Mouse (Mus musculus) MEL (cell line): ENCODE results near the gene Il9r. TPM values are rescaled to one million over a fixed set of nuclear protein-coding genes. Genes with fewer than 3 reads are reported as not detected.

Experiments
- DNase-seq: peaks from one replicate; pipeline ENCODE4 v3.0.0; 2011; ENCODE audit warnings: low read depth, low spot score
- H3K27ac ChIP-seq: 2 replicates; pipeline ENCODE4 v1.5.1; 2012; ENCODE audit warnings: low read depth, mild to moderate bottlenecking, control low read depth, low read length, moderate library complexity; ENCODE audit not compliant: control insufficient read depth
- H3K27me3 ChIP-seq, 2 experiments: fragments of 150-350 bp in 1 of 2; sonication (generic) in 1 of 2; 2 replicates each; pipeline ENCODE4 v1.6.1; 2012; ENCODE audit warnings: low read length in 2 of 2, mild to moderate bottlenecking in 2 of 2, improper control_type of control experiment in 1 of 2, moderate library complexity in 1 of 2; ENCODE audit not compliant: insufficient read depth in 2 of 2, control insufficient read depth in 1 of 2
- H3K36me3 ChIP-seq, 2 experiments: 2 replicates each; pipeline ENCODE4 v1.6.1; 2012 to 2014; ENCODE audit warnings: low read length in 2 of 2, improper control_type of control experiment in 1 of 2, inconsistent platforms in 1 of 2, mild to moderate bottlenecking in 1 of 2; ENCODE audit not compliant: insufficient read depth in 2 of 2, control insufficient read depth in 1 of 2
- H3K4me1 ChIP-seq, 2 experiments: fragments of 150-350 bp in 1 of 2; sonication (generic) in 1 of 2; 2 replicates each; pipeline ENCODE4 v1.6.1; 2012; ENCODE audit warnings: low read length in 2 of 2, improper control_type of control experiment in 1 of 2, mild to moderate bottlenecking in 1 of 2; ENCODE audit not compliant: insufficient read depth in 2 of 2, control insufficient read depth in 1 of 2
- H3K4me3 ChIP-seq, 2 experiments: fragments of 150-350 bp in 1 of 2; sonication (generic) in 1 of 2; 2 replicates each; pipeline ENCODE4 v1.5.1; 2012; ENCODE audit warnings: low read depth in 2 of 2, low read length in 2 of 2, mild to moderate bottlenecking in 2 of 2, moderate library complexity in 2 of 2, control low read depth in 1 of 2, improper control_type of control experiment in 1 of 2; ENCODE audit not compliant: control insufficient read depth in 1 of 2, insufficient read depth in 1 of 2
- H3K79me2 ChIP-seq: 2 replicates; pipeline ENCODE4 v1.6.1; 2012; ENCODE audit warnings: mild to moderate bottlenecking, low read length, moderate library complexity; ENCODE audit not compliant: control insufficient read depth, poor library complexity, insufficient read depth
- H3K9ac ChIP-seq: 2 replicates; pipeline ENCODE4 v1.6.1; 2012; ENCODE audit warnings: low read depth, mild to moderate bottlenecking, control low read depth, low read length, moderate library complexity; ENCODE audit not compliant: control insufficient read depth, poor library complexity, severe bottlenecking
- H3K9me3 ChIP-seq: fragments of 150-350 bp; sonication (generic); replicated peaks from 2 replicates; pipeline ENCODE4 v1.6.1; 2012; ENCODE audit warnings: mild to moderate bottlenecking, low read length, improper control_type of control experiment, moderate library complexity; ENCODE audit not compliant: insufficient read depth
- BHLHE40 ChIP-seq: IDR thresholded peaks from 2 replicates; pipeline ENCODE4 v1.6.1; 2012; ENCODE audit warnings: low read depth, mild to moderate bottlenecking, inconsistent platforms, low read length, improper control_type of control experiment, borderline replicate concordance
- CHD2 ChIP-seq: IDR thresholded peaks from 2 replicates; pipeline ENCODE4 v1.6.1; 2011; ENCODE audit warnings: low read length, improper control_type of control experiment
- CTCF ChIP-seq, 3 experiments: IDR thresholded peaks in 2 of 3; conservative IDR thresholded peaks in 1 of 3; 2 replicates each; pipeline ENCODE4 v1.5.1; 2011 to 2012; ENCODE audit warnings: low read length in 3 of 3, low read depth in 2 of 3, mild to moderate bottlenecking in 2 of 3, improper control_type of control experiment in 1 of 3, inconsistent platforms in 1 of 3, mixed read lengths in 1 of 3, moderate library complexity in 1 of 3; ENCODE audit not compliant: control insufficient read depth in 1 of 3, insufficient read depth in 1 of 3, poor library complexity in 1 of 3, severe bottlenecking in 1 of 3
- E2F4 ChIP-seq: IDR thresholded peaks from 2 replicates; pipeline ENCODE4 v1.6.1; 2011; ENCODE audit warnings: low read depth, low read length, improper control_type of control experiment, borderline replicate concordance
- ELF1 ChIP-seq: IDR thresholded peaks from 2 replicates; pipeline ENCODE4 v1.6.1; 2014; ENCODE audit warnings: low read depth, mild to moderate bottlenecking, inconsistent platforms, low read length, improper control_type of control experiment, moderate library complexity
- EP300 ChIP-seq, 2 experiments: IDR thresholded peaks; 2 replicates each; pipeline ENCODE4 v1.6.1; 2011; ENCODE audit warnings: improper control_type of control experiment in 2 of 2, low read length in 2 of 2, low read depth in 1 of 2, mild to moderate bottlenecking in 1 of 2
- GABPA ChIP-seq: IDR thresholded peaks from 2 replicates; pipeline ENCODE4 v1.6.1; 2012; ENCODE audit warnings: low read depth, mild to moderate bottlenecking, inconsistent platforms, low read length, improper control_type of control experiment, moderate library complexity
- HCFC1 ChIP-seq: IDR thresholded peaks from 2 replicates; pipeline ENCODE4 v1.6.1; 2012; ENCODE audit warnings: low read depth, mild to moderate bottlenecking, inconsistent platforms, low read length, improper control_type of control experiment, moderate library complexity
- MAZ ChIP-seq: IDR thresholded peaks from 2 replicates; pipeline ENCODE4 v1.6.1; 2012; ENCODE audit warnings: low read depth, mild to moderate bottlenecking, inconsistent platforms, low read length, improper control_type of control experiment
- MXI1 ChIP-seq: IDR thresholded peaks from 2 replicates; pipeline ENCODE4 v1.6.1; 2011; ENCODE audit warnings: mild to moderate bottlenecking, low read depth, low read length, improper control_type of control experiment
- MYC ChIP-seq: IDR thresholded peaks from 2 replicates; pipeline ENCODE4 v1.6.1; 2011; ENCODE audit warnings: low read depth, mild to moderate bottlenecking, low read length, improper control_type of control experiment, moderate library complexity
- NELFE ChIP-seq: IDR thresholded peaks from 2 replicates; pipeline ENCODE4 v1.6.1; 2011; ENCODE audit warnings: low read depth, low read length, improper control_type of control experiment
- POLR2A ChIP-seq, 2 experiments: IDR thresholded peaks; 2 replicates each; pipeline ENCODE4 v1.6.1; 2011 to 2012; ENCODE audit warnings: low read length in 2 of 2, mild to moderate bottlenecking in 2 of 2, control low read depth in 1 of 2, improper control_type of control experiment in 1 of 2, low read depth in 1 of 2, moderate library complexity in 1 of 2; ENCODE audit not compliant: control insufficient read depth in 1 of 2, insufficient read depth in 1 of 2, poor library complexity in 1 of 2
- RAD21 ChIP-seq: IDR thresholded peaks from 2 replicates; pipeline ENCODE4 v1.6.1; 2011; ENCODE audit warnings: mild to moderate bottlenecking, low read depth, low read length, improper control_type of control experiment
- RCOR1 ChIP-seq: IDR thresholded peaks from 2 replicates; pipeline ENCODE4 v1.6.1; 2012; ENCODE audit warnings: low read depth, mild to moderate bottlenecking, inconsistent platforms, low read length, improper control_type of control experiment
- SIN3A ChIP-seq: IDR thresholded peaks from 2 replicates; pipeline ENCODE4 v1.6.1; 2012; ENCODE audit warnings: low read length, improper control_type of control experiment, inconsistent platforms
- UBTF ChIP-seq: IDR thresholded peaks from 2 replicates; pipeline ENCODE4 v1.6.1; 2012; ENCODE audit warnings: low read depth, mild to moderate bottlenecking, inconsistent platforms, low read length, improper control_type of control experiment, moderate library complexity, borderline replicate concordance; ENCODE audit not compliant: insufficient read depth
- ZC3H11A ChIP-seq: IDR thresholded peaks from 2 replicates; pipeline ENCODE4 v1.6.1; 2012; ENCODE audit warnings: low read depth, mild to moderate bottlenecking, inconsistent platforms, low read length, improper control_type of control experiment
- ZKSCAN1 ChIP-seq: IDR thresholded peaks from 2 replicates; pipeline ENCODE4 v1.6.1; 2012; ENCODE audit warnings: low read depth, mild to moderate bottlenecking, inconsistent platforms, low read length, improper control_type of control experiment, moderate library complexity
- polyA plus RNA-seq, 2 experiments: library from polyadenylated mRNA; stranded (reverse) in 1 of 2; unstranded in 1 of 2; fragments of >175 nt in 1 of 2; fragments of >200 nt in 1 of 2; gene quantifications; 2 replicates each; pipeline versions ENCODE4 v1.2.1 to v1.2.4; 2012; ENCODE audit warnings: low replicate concordance in 2 of 2, low read depth in 1 of 2; ENCODE audit not compliant: insufficient read length in 2 of 2, insufficient read depth in 1 of 2, missing spikeins in 1 of 2
- total RNA-seq: library from RNA; depleted of rRNA; stranded (reverse); fragments of 300-350 nt; gene quantifications from 2 replicates; pipeline ENCODE4 v1.2.3, GENCODE M21; 2012

Gene Il9r
- total and polyA plus RNA-seq, 3 experiments = 56.9 to 83.8 TPM; not detected in 1

DNA sequence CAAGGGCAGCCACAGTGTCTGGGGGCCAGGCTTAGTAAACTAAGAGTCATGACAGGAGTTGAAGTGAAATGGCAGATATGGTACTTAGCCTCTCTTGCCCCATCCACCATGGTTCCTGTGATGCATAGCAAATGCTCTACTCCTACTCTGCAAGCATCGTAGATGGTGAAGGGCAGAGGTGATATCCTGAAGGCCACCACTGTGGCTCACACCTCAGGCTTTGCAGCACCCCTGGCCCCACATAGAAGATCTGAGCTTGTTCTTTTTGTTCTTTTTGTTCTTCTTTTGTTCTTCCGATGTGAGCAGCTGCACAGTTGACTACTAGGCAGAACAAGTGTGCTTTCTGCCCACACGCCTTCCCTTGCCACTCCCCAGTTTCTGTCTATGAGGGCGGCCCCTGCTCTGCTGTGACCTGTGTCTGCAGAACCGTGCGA lies 60.5 kb downstream of the Il9r start:
- no peak for DNase-seq

DNA sequence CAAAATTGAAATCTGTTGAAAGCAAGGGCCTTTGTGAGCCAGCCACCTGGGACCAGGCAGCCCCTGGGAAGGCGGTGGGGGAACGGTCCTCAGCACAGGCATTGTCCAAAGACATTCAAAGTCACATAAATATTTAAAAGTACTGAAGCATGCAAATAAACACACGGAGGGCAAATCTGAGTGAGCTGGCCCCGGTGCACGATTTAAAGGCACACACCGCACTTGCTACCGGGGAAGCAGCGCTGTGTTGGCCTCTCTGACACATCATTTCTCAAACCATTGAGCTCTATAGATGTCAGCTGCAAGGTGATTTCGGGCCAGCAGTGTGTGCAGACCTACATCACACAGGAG lies 61.5 kb downstream of the Il9r start:
- Histone ChIP-seq H3K27me3 (peaks cover 21 to 29% of the 10 kb centered on the region in 2 experiments), H3K9me3 (no peaks in the 10 kb centered on the region), H3K79me2 (no peaks in the 10 kb centered on the region), H3K36me3 (no peaks in the 10 kb centered on the region), H3K9ac (no peak overlapping the region), H3K4me3 (no peak overlapping the region), H3K4me1 (no peaks in the 10 kb centered on the region), H3K27ac (no peak overlapping the region)
- DNase-seq = no peak
- TF ChIP-seq MXI1 (no peak), MYC (no peak), ZKSCAN1 (no peak), GABPA (no peak), POLR2A (IDR thresholded peaks at IDR 0.05; ENCODE audit: control insufficient read depth in 1 of 2, insufficient read depth in 1 of 2, low read depth in 1 of 2, low read length in 2 of 2, poor library complexity in 1 of 2) (no peak), BHLHE40 (no peak), MAZ (no peak), CTCF (IDR thresholded peaks at IDR 0.05 in 2 of 3, conservative IDR thresholded peaks at IDR 0.05 in 1 of 3; ENCODE audit: control insufficient read depth in 1 of 3, insufficient read depth in 1 of 3, low read depth in 2 of 3, low read length in 3 of 3, poor library complexity in 1 of 3, severe bottlenecking in 1 of 3) (no peak), SIN3A (no peak), EP300 (IDR thresholded peaks at IDR 0.05; ENCODE audit: low read depth in 1 of 2, low read length in 2 of 2) (no peak), ELF1 (no peak), HCFC1 (no peak), ZC3H11A (no peak)

More for the DNA sequence above, 60.5 kb downstream of the Il9r start:
- Histone ChIP-seq H3K4me3 (no peak overlapping the region), H3K36me3 (no peaks in the 10 kb centered on the region), H3K27ac (no peak overlapping the region), H3K9me3 (no peaks in the 10 kb centered on the region), H3K27me3 (peaks cover 21 to 30% of the 10 kb centered on the region in 2 experiments), H3K9ac (no peak overlapping the region), H3K4me1 (no peaks in the 10 kb centered on the region), H3K79me2 (no peaks in the 10 kb centered on the region)
- TF ChIP-seq BHLHE40 (no peak), UBTF (no peak), CHD2 (no peak), RAD21 (no peak), E2F4 (no peak), MYC (no peak), ZKSCAN1 (no peak), EP300 (IDR thresholded peaks at IDR 0.05; ENCODE audit: low read depth in 1 of 2, low read length in 2 of 2) (no peak), NELFE (no peak), RCOR1 (no peak), MAZ (no peak)
